In genomic region chr6:142635654-142636053, GRCm38 (mm10) we compare ENCODE assay signal across 23 mouse cellular contexts.
DNase-seq lines count a peak whose midpoint lies in the region; ATAC-seq lines count a peak whose summit lies in the region.
"Had no signal": no experiment of that assay in that cellular context is flagged by ENCODE, and none has a peak within 500 bp of the region (broad histone marks: within the 10 kb centered on the region; RNA-seq: fewer than 3 reads in every experiment).

No protein-coding gene starts in this region.

- no peaks in the 10 kb centered on the region for H3K27me3 ChIP-seq in heart, embryonic 12.5 days (replicated peaks)
- H3K27me3 ChIP-seq in kidney, embryonic 16.5 days (ENCODE audit: insufficient read depth, low read length), result no peaks in the 10 kb centered on the region
- H3K27me3 ChIP-seq: heart, embryonic 15.5 days; liver, embryonic 15.5 days; midbrain, embryonic 13.5 days; stomach, embryonic 15.5 days had no signal

- no peaks in the 10 kb centered on the region for H3K9me3 ChIP-seq in heart, embryonic 12.5 days (replicated peaks)
- H3K9me3 ChIP-seq in kidney, embryonic 16.5 days (ENCODE audit: low read length), result no peaks in the 10 kb centered on the region
- H3K9me3 ChIP-seq: heart, embryonic 15.5 days; limb, embryonic 10.5 days; liver, embryonic 15.5 days; midbrain, embryonic 13.5 days; stomach, embryonic 15.5 days had no signal

- no peak; the same call in 1 of the 2 replicates for ATAC-seq in heart, embryonic 12.5 days (ENCODE audit: insufficient number of reproducible peaks, low FRiP score)
- ATAC-seq in kidney, embryonic 16.5 days (ENCODE audit: low FRiP score, low TSS enrichment), result peak; percentile 51
- ATAC-seq: forebrain, postnatal 0 days; hindbrain, postnatal 0 days had no signal

- H3K4me3 ChIP-seq in heart, embryonic 12.5 days, result no peak overlapping the region
- H3K4me3 ChIP-seq in kidney, embryonic 16.5 days (ENCODE audit: low read length), result no peak overlapping the region
- H3K4me3 ChIP-seq: heart, embryonic 15.5 days; limb, embryonic 10.5 days; liver, embryonic 15.5 days; midbrain, embryonic 13.5 days; stomach, embryonic 15.5 days had no signal

- H3K27ac ChIP-seq in heart, embryonic 12.5 days (ENCODE audit: poor library complexity, severe bottlenecking), result no peak overlapping the region
- H3K27ac ChIP-seq in kidney, embryonic 16.5 days (ENCODE audit: low read length), result no peak overlapping the region
- H3K27ac ChIP-seq: heart, embryonic 15.5 days; hindbrain, postnatal 0 days; limb, embryonic 10.5 days; liver, embryonic 15.5 days; midbrain, embryonic 13.5 days; stomach, embryonic 15.5 days had no signal

- H3K4me1 ChIP-seq in heart, embryonic 12.5 days (replicated peaks), result peaks cover 12% of the 10 kb centered on the region
- peaks cover 4% of the 10 kb centered on the region; the same call in 1 of the 2 replicates for H3K4me1 ChIP-seq in kidney, embryonic 16.5 days (ENCODE audit: insufficient read depth, low read length)
- H3K4me1 ChIP-seq: liver, embryonic 15.5 days; midbrain, embryonic 13.5 days; stomach, embryonic 15.5 days had no signal

- no peak overlapping the region for H3K4me2 ChIP-seq in heart, embryonic 12.5 days
- H3K4me2 ChIP-seq in kidney, embryonic 16.5 days (replicated peaks; ENCODE audit: low read depth, low read length), result no peak overlapping the region
- H3K4me2 ChIP-seq: heart, embryonic 15.5 days; liver, embryonic 15.5 days; midbrain, embryonic 13.5 days; stomach, embryonic 15.5 days had no signal

- H3K9ac ChIP-seq in heart, embryonic 12.5 days, result no peak overlapping the region
- H3K9ac ChIP-seq in kidney, embryonic 16.5 days (replicated peaks; ENCODE audit: low read length), result no peak overlapping the region
- H3K9ac ChIP-seq: forebrain, postnatal 0 days; heart, embryonic 15.5 days; liver, embryonic 15.5 days; midbrain, embryonic 13.5 days; stomach, embryonic 15.5 days had no signal

- H3K36me3 ChIP-seq in heart, embryonic 12.5 days, result peaks cover 20% of the 10 kb centered on the region; the same call in 1 of the 2 replicates
- H3K36me3 ChIP-seq in kidney, embryonic 16.5 days (ENCODE audit: insufficient read depth, low read length), result no peaks in the 10 kb centered on the region
- H3K36me3 ChIP-seq: limb, embryonic 10.5 days; liver, embryonic 15.5 days; midbrain, embryonic 13.5 days; stomach, embryonic 15.5 days had no signal

- DNase-seq in adrenal gland, adult 2 months, result peak; percentile 8
- no peak for DNase-seq in adrenal gland, postnatal 25 days
- DNase-seq in heart, adult 18-20 months, result peak; percentile 19 to 43
- DNase-seq in kidney, adult 8-10 months, result no peak
- DNase-seq in mesoderm, embryonic 11.5 days (ENCODE audit: low read depth, low spot score), result peak; percentile 12
- DNase-seq: cerebellum, adult 18-20 months; cerebellum, postnatal 25 days; forebrain, postnatal 0 days; gastrocnemius, postnatal 25 days; kidney, adult 2 months; kidney, postnatal 14 days; liver; lung, postnatal 10 days; thymus, adult 2 months; thymus, postnatal 4 days had no signal

- 41% methylated on average over 4 of the region's 4 CpGs for WGBS in heart, embryonic 12.5 days
- WGBS in kidney, embryonic 16.5 days, result 61% methylated on average over 4 of the region's 4 CpGs

Comparison
In these comparisons a context has a peak if more than half of its experiments do, and no peak if none do; other contexts are left out.
1. DNase-seq: peak in adrenal gland, adult 2 months (single experiment), heart, adult 18-20 months (2 of 2) and mesoderm, embryonic 11.5 days (single experiment); none in adrenal gland, postnatal 25 days (single experiment) and kidney, adult 8-10 months (0 of 2).